Mouse (Mus musculus) MEL (cell line): ENCODE data around the gene Pten. TPM values are rescaled to one million over a fixed set of nuclear protein-coding genes. Genes with fewer than 3 reads are reported as not detected.
A peak's percentile ranks its signal among the peaks of the same experiment; 100 is the strongest.

Experiments
- DNase-seq: peaks from one replicate; pipeline ENCODE4 v3.0.0; 2011; ENCODE audit warnings: low read depth, low spot score
- H3K27ac ChIP-seq: 2 replicates; pipeline ENCODE4 v1.5.1; 2012; ENCODE audit warnings: low read depth, mild to moderate bottlenecking, control low read depth, low read length, moderate library complexity; ENCODE audit not compliant: control insufficient read depth
- H3K27me3 ChIP-seq, 2 experiments: fragments of 150-350 bp in 1 of 2; sonication (generic) in 1 of 2; 2 replicates each; pipeline ENCODE4 v1.6.1; 2012; ENCODE audit warnings: low read length in 2 of 2, mild to moderate bottlenecking in 2 of 2, improper control_type of control experiment in 1 of 2, moderate library complexity in 1 of 2; ENCODE audit not compliant: insufficient read depth in 2 of 2, control insufficient read depth in 1 of 2
- H3K36me3 ChIP-seq, 2 experiments: 2 replicates each; pipeline ENCODE4 v1.6.1; 2012 to 2014; ENCODE audit warnings: low read length in 2 of 2, improper control_type of control experiment in 1 of 2, inconsistent platforms in 1 of 2, mild to moderate bottlenecking in 1 of 2; ENCODE audit not compliant: insufficient read depth in 2 of 2, control insufficient read depth in 1 of 2
- H3K4me1 ChIP-seq, 2 experiments: fragments of 150-350 bp in 1 of 2; sonication (generic) in 1 of 2; 2 replicates each; pipeline ENCODE4 v1.6.1; 2012; ENCODE audit warnings: low read length in 2 of 2, improper control_type of control experiment in 1 of 2, mild to moderate bottlenecking in 1 of 2; ENCODE audit not compliant: insufficient read depth in 2 of 2, control insufficient read depth in 1 of 2
- H3K4me3 ChIP-seq, 2 experiments: fragments of 150-350 bp in 1 of 2; sonication (generic) in 1 of 2; 2 replicates each; pipeline ENCODE4 v1.5.1; 2012; ENCODE audit warnings: low read depth in 2 of 2, low read length in 2 of 2, mild to moderate bottlenecking in 2 of 2, moderate library complexity in 2 of 2, control low read depth in 1 of 2, improper control_type of control experiment in 1 of 2; ENCODE audit not compliant: control insufficient read depth in 1 of 2, insufficient read depth in 1 of 2
- H3K79me2 ChIP-seq: 2 replicates; pipeline ENCODE4 v1.6.1; 2012; ENCODE audit warnings: mild to moderate bottlenecking, low read length, moderate library complexity; ENCODE audit not compliant: control insufficient read depth, poor library complexity, insufficient read depth
- H3K9ac ChIP-seq: 2 replicates; pipeline ENCODE4 v1.6.1; 2012; ENCODE audit warnings: low read depth, mild to moderate bottlenecking, control low read depth, low read length, moderate library complexity; ENCODE audit not compliant: control insufficient read depth, poor library complexity, severe bottlenecking
- H3K9me3 ChIP-seq: fragments of 150-350 bp; sonication (generic); replicated peaks from 2 replicates; pipeline ENCODE4 v1.6.1; 2012; ENCODE audit warnings: mild to moderate bottlenecking, low read length, improper control_type of control experiment, moderate library complexity; ENCODE audit not compliant: insufficient read depth
- BHLHE40 ChIP-seq: IDR thresholded peaks from 2 replicates; pipeline ENCODE4 v1.6.1; 2012; ENCODE audit warnings: low read depth, mild to moderate bottlenecking, inconsistent platforms, low read length, improper control_type of control experiment, borderline replicate concordance
- CTCF ChIP-seq, 3 experiments: IDR thresholded peaks in 2 of 3; conservative IDR thresholded peaks in 1 of 3; 2 replicates each; pipeline ENCODE4 v1.5.1; 2011 to 2012; ENCODE audit warnings: low read length in 3 of 3, low read depth in 2 of 3, mild to moderate bottlenecking in 2 of 3, improper control_type of control experiment in 1 of 3, inconsistent platforms in 1 of 3, mixed read lengths in 1 of 3, moderate library complexity in 1 of 3; ENCODE audit not compliant: control insufficient read depth in 1 of 3, insufficient read depth in 1 of 3, poor library complexity in 1 of 3, severe bottlenecking in 1 of 3
- ELF1 ChIP-seq: IDR thresholded peaks from 2 replicates; pipeline ENCODE4 v1.6.1; 2014; ENCODE audit warnings: low read depth, mild to moderate bottlenecking, inconsistent platforms, low read length, improper control_type of control experiment, moderate library complexity
- EP300 ChIP-seq, 2 experiments: IDR thresholded peaks; 2 replicates each; pipeline ENCODE4 v1.6.1; 2011; ENCODE audit warnings: improper control_type of control experiment in 2 of 2, low read length in 2 of 2, low read depth in 1 of 2, mild to moderate bottlenecking in 1 of 2
- ETS1 ChIP-seq: IDR thresholded peaks from 2 replicates; pipeline ENCODE4 v1.6.1; 2012; ENCODE audit warnings: low read depth, mild to moderate bottlenecking, inconsistent platforms, low read length, improper control_type of control experiment, moderate library complexity
- GABPA ChIP-seq: IDR thresholded peaks from 2 replicates; pipeline ENCODE4 v1.6.1; 2012; ENCODE audit warnings: low read depth, mild to moderate bottlenecking, inconsistent platforms, low read length, improper control_type of control experiment, moderate library complexity
- HCFC1 ChIP-seq: IDR thresholded peaks from 2 replicates; pipeline ENCODE4 v1.6.1; 2012; ENCODE audit warnings: low read depth, mild to moderate bottlenecking, inconsistent platforms, low read length, improper control_type of control experiment, moderate library complexity
- JUND ChIP-seq: IDR thresholded peaks from 2 replicates; pipeline ENCODE4 v1.6.1; 2011; ENCODE audit warnings: low read depth, mild to moderate bottlenecking, improper control_type of control experiment, low read length
- KAT2A ChIP-seq: conservative IDR thresholded peaks from 2 replicates; pipeline ENCODE4 v1.6.1; 2012; ENCODE audit warnings: low read depth, low read length, improper control_type of control experiment, inconsistent platforms
- MAX ChIP-seq: IDR thresholded peaks from 2 replicates; pipeline ENCODE4 v1.6.1; 2011; ENCODE audit warnings: low read length, improper control_type of control experiment
- MAZ ChIP-seq: IDR thresholded peaks from 2 replicates; pipeline ENCODE4 v1.6.1; 2012; ENCODE audit warnings: low read depth, mild to moderate bottlenecking, inconsistent platforms, low read length, improper control_type of control experiment
- MEF2A ChIP-seq: IDR thresholded peaks from 2 replicates; pipeline ENCODE4 v1.6.1; 2014; ENCODE audit warnings: low read depth, mild to moderate bottlenecking, inconsistent platforms, low read length, improper control_type of control experiment; ENCODE audit not compliant: poor library complexity, insufficient replicate concordance, severe bottlenecking; ENCODE audit errors: extremely low read depth
- MXI1 ChIP-seq: IDR thresholded peaks from 2 replicates; pipeline ENCODE4 v1.6.1; 2011; ENCODE audit warnings: mild to moderate bottlenecking, low read depth, low read length, improper control_type of control experiment
- MYC ChIP-seq: IDR thresholded peaks from 2 replicates; pipeline ENCODE4 v1.6.1; 2011; ENCODE audit warnings: low read depth, mild to moderate bottlenecking, low read length, improper control_type of control experiment, moderate library complexity
- NELFE ChIP-seq: IDR thresholded peaks from 2 replicates; pipeline ENCODE4 v1.6.1; 2011; ENCODE audit warnings: low read depth, low read length, improper control_type of control experiment
- NRF1 ChIP-seq: IDR thresholded peaks from 2 replicates; pipeline ENCODE4 v1.6.1; 2014; ENCODE audit warnings: low read depth, mild to moderate bottlenecking, inconsistent platforms, low read length, improper control_type of control experiment, moderate library complexity; ENCODE audit not compliant: poor library complexity, insufficient read depth, severe bottlenecking
- POLR2A ChIP-seq, 2 experiments: IDR thresholded peaks; 2 replicates each; pipeline ENCODE4 v1.6.1; 2011 to 2012; ENCODE audit warnings: low read length in 2 of 2, mild to moderate bottlenecking in 2 of 2, control low read depth in 1 of 2, improper control_type of control experiment in 1 of 2, low read depth in 1 of 2, moderate library complexity in 1 of 2; ENCODE audit not compliant: control insufficient read depth in 1 of 2, insufficient read depth in 1 of 2, poor library complexity in 1 of 2
- POLR2AphosphoS2 ChIP-seq: IDR thresholded peaks from 2 replicates; pipeline ENCODE4 v1.6.1; 2011; ENCODE audit warnings: low read length, improper control_type of control experiment
- POLR2AphosphoS5 ChIP-seq: IDR thresholded peaks from 2 replicates; pipeline ENCODE4 v1.6.1; 2012; ENCODE audit warnings: low read depth, borderline replicate concordance, mild to moderate bottlenecking, inconsistent platforms, low read length, moderate library complexity, mixed read lengths
- RAD21 ChIP-seq: IDR thresholded peaks from 2 replicates; pipeline ENCODE4 v1.6.1; 2011; ENCODE audit warnings: mild to moderate bottlenecking, low read depth, low read length, improper control_type of control experiment
- RCOR1 ChIP-seq: IDR thresholded peaks from 2 replicates; pipeline ENCODE4 v1.6.1; 2012; ENCODE audit warnings: low read depth, mild to moderate bottlenecking, inconsistent platforms, low read length, improper control_type of control experiment
- SIN3A ChIP-seq: IDR thresholded peaks from 2 replicates; pipeline ENCODE4 v1.6.1; 2012; ENCODE audit warnings: low read length, improper control_type of control experiment, inconsistent platforms
- SMC3 ChIP-seq: IDR thresholded peaks from 2 replicates; pipeline ENCODE4 v1.6.1; 2011; ENCODE audit warnings: low read depth, low read length, improper control_type of control experiment
- TAL1 ChIP-seq: IDR thresholded peaks from 2 replicates; pipeline ENCODE4 v1.6.1; 2012; ENCODE audit warnings: mild to moderate bottlenecking, inconsistent platforms, low read length, moderate library complexity, mixed read lengths
- TBP ChIP-seq: IDR thresholded peaks from 2 replicates; pipeline ENCODE4 v1.8.0; 2011; ENCODE audit warnings: low read depth, low read length, improper control_type of control experiment
- TCF12 ChIP-seq: IDR thresholded peaks from 2 replicates; pipeline ENCODE4 v1.6.1; 2014; ENCODE audit warnings: low read depth, mild to moderate bottlenecking, inconsistent platforms, low read length, improper control_type of control experiment, moderate library complexity
- UBTF ChIP-seq: IDR thresholded peaks from 2 replicates; pipeline ENCODE4 v1.6.1; 2012; ENCODE audit warnings: low read depth, mild to moderate bottlenecking, inconsistent platforms, low read length, improper control_type of control experiment, moderate library complexity, borderline replicate concordance; ENCODE audit not compliant: insufficient read depth
- USF1 ChIP-seq: IDR thresholded peaks from 2 replicates; pipeline ENCODE4 v1.6.1; 2014; ENCODE audit warnings: low read depth, mild to moderate bottlenecking, inconsistent platforms, low read length, improper control_type of control experiment, moderate library complexity
- ZMIZ1 ChIP-seq: IDR thresholded peaks from 2 replicates; pipeline ENCODE4 v1.6.1; 2012; ENCODE audit warnings: low read depth, mild to moderate bottlenecking, inconsistent platforms, low read length, improper control_type of control experiment, moderate library complexity
- ZNF384 ChIP-seq: IDR thresholded peaks from 2 replicates; pipeline ENCODE4 v1.6.1; 2012; ENCODE audit warnings: low read depth, mild to moderate bottlenecking, inconsistent platforms, low read length, improper control_type of control experiment
- polyA plus RNA-seq, 2 experiments: library from polyadenylated mRNA; stranded (reverse) in 1 of 2; unstranded in 1 of 2; fragments of >175 nt in 1 of 2; fragments of >200 nt in 1 of 2; gene quantifications; 2 replicates each; pipeline versions ENCODE4 v1.2.1 to v1.2.4; 2012; ENCODE audit warnings: low replicate concordance in 2 of 2, low read depth in 1 of 2; ENCODE audit not compliant: insufficient read length in 2 of 2, insufficient read depth in 1 of 2, missing spikeins in 1 of 2
- total RNA-seq: library from RNA; depleted of rRNA; stranded (reverse); fragments of 300-350 nt; gene quantifications from 2 replicates; pipeline ENCODE4 v1.2.3, GENCODE M21; 2012; rRNA removed

The Pten gene
- total RNA-seq (35.3 and 35.8 TPM in 2 replicates), polyA plus RNA-seq (100 to 1,000 TPM in 1 of 2 experiments, 10 to 100 TPM in 1; 22.7 to 104 TPM)

DNA sequence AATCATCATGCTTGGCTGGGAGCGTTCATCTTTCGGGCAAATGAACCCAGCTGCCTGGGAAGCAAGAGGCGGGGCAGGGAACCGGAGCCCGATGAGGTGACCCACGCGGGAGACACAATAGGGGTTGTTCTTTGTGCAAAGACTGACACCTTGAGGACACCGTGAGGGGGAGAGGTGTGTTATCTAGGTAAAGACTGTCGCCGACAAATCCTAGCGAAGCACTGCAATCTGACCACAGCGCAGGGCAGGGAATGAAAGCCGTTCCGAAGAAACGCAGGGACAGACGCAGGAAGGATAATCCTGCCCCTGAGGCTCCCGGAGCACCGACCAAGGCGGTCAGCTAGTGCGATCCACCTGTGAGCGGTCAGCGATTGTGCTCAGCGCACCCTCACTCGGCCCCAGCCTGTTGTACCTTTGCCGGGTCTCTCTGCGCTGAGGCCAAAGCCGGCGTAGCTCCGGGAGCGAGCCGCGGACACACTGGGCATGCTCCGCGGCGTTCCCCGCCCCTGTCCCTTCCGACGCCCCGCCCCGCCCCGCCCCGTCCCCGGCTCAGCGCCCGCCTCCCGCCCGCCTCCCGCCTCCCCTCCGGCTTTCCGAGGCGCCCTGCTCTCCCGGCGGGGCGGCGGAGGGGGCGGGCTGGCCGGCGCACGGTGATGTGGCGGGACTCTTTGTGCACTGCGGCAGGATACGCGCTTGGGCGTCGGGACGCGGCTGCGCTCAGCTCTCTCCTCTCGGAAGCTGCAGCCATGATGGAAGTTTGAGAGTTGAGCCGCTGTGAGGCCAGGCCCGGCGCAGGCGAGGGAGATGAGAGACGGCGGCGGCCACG is at the start of gene Pten:
Pten (plus strand) TSS at position 598 of the 826 bp plus-strand sequence.
- H3K4me1 ChIP-seq, result peaks cover 0 to 5% of the 10 kb centered on the region in 2 experiments; a peak in 2 of 4 replicates

DNA sequence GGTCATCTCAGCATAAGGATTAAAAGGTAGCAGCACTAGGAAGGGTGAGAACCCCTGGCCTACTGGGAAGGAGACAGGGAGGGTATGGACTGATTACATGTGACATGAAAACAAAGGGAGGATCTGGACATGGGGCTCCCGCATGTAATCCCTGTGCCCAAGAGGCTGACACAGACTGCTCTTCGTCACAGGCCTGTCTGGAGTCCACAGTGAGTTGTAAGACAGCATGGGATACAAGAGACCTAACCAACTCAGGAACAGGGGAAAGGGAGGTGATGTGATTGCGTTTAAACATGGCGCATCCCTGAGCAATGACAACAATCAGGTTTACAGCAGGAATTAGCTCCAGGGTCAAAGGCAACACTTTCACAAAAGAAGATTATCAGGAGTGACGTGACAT is 48.3 kb upstream of the Pten start:
- H3K4me3 ChIP-seq, result no peak overlapping the region
- no peak for TF ChIP-seq MXI1
- TF ChIP-seq POLR2AphosphoS5, result no peak
- no peak for TF ChIP-seq NELFE
- no peak for TF ChIP-seq SMC3
- no peak for TF ChIP-seq POLR2A (IDR thresholded peaks at IDR 0.05; ENCODE audit: control insufficient read depth in 1 of 2, insufficient read depth in 1 of 2, low read depth in 1 of 2, low read length in 2 of 2, poor library complexity in 1 of 2)
- TF ChIP-seq ELF1, result no peak
- TF ChIP-seq TCF12, result no peak
- TF ChIP-seq POLR2AphosphoS2, result no peak
- no peak for TF ChIP-seq GABPA
- TF ChIP-seq NRF1, result no peak
- no peak for TF ChIP-seq MYC
- no peak for TF ChIP-seq MEF2A
- TF ChIP-seq SIN3A, result no peak
- no peak for DNase-seq
- no peak overlapping the region for H3K27ac ChIP-seq
- H3K9ac ChIP-seq, result no peak overlapping the region
- H3K27me3 ChIP-seq, result no peaks in the 10 kb centered on the region
- H3K36me3 ChIP-seq, result peaks cover 19 to 20% of the 10 kb centered on the region in 2 experiments
- H3K4me1 ChIP-seq, result peaks cover 0 to 16% of the 10 kb centered on the region in 2 experiments; a peak in 3 of 4 replicates
- H3K79me2 ChIP-seq, result peaks cover 33% of the 10 kb centered on the region
- H3K9me3 ChIP-seq, result no peaks in the 10 kb centered on the region

More for the DNA sequence above, at the start of gene Pten:
- peak; percentile 95 for DNase-seq
- H3K36me3 ChIP-seq, result peaks cover 3 to 14% of the 10 kb centered on the region in 2 experiments; a peak in 3 of 4 replicates
- peak within 1 kb of the TSS; percentile 96 for H3K9ac ChIP-seq
- no peaks in the 10 kb centered on the region for H3K27me3 ChIP-seq
- H3K79me2 ChIP-seq, result peaks cover 36% of the 10 kb centered on the region
- H3K27ac ChIP-seq, result peak within 1 kb of the TSS; percentile 65
- no peak for TF ChIP-seq RAD21
- peak; percentile 91 for TF ChIP-seq KAT2A
- TF ChIP-seq USF1, result peak; percentile 85
- peak; percentile 79 to 85 for TF ChIP-seq POLR2A (IDR thresholded peaks at IDR 0.05; ENCODE audit: control insufficient read depth in 1 of 2, insufficient read depth in 1 of 2, low read depth in 1 of 2, low read length in 2 of 2, poor library complexity in 1 of 2)
- no peak for TF ChIP-seq RCOR1
- 0 out of 2 replicates have a peak, but pooled peaks have one; percentile 54 for TF ChIP-seq POLR2AphosphoS2
- peak; percentile 85 for TF ChIP-seq SIN3A
- no peak for TF ChIP-seq TAL1
- TF ChIP-seq TBP, result peak; percentile 89
- TF ChIP-seq MXI1, result peak; percentile 74
- peak; percentile 62 for TF ChIP-seq ETS1
- TF ChIP-seq ELF1, result peak; percentile 64
- peak; percentile 86 for TF ChIP-seq NELFE
- peak; percentile 89 for TF ChIP-seq TCF12
- peak; percentile 56 for TF ChIP-seq MAX
- TF ChIP-seq EP300 (IDR thresholded peaks at IDR 0.05; ENCODE audit: low read depth in 1 of 2, low read length in 2 of 2), result peak in 1 of 2 experiments; percentile 30; a peak in 1 of 4 replicates
- TF ChIP-seq ZNF384, result no peak
- TF ChIP-seq UBTF, result peak; percentile 81; the same call in 1 of the 2 replicates
- TF ChIP-seq BHLHE40, result peak; percentile 84
- TF ChIP-seq JUND, result no peak
- peak; percentile 75; the same call in 1 of the 2 replicates for TF ChIP-seq ZMIZ1
- TF ChIP-seq MAZ, result peak; percentile 91; the same call in 1 of the 2 replicates
- TF ChIP-seq MYC, result no peak
- TF ChIP-seq NRF1, result peak; percentile 75
- peak; percentile 80 for TF ChIP-seq HCFC1
- peak; percentile 20; the same call in 1 of the 2 replicates for TF ChIP-seq SMC3
- 0 out of 6 replicates have a peak, but pooled peaks of 1 of the 3 experiments have one; percentile 1 for TF ChIP-seq CTCF (IDR thresholded peaks at IDR 0.05 in 2 of 3, conservative IDR thresholded peaks at IDR 0.05 in 1 of 3; ENCODE audit: control insufficient read depth in 1 of 3, insufficient read depth in 1 of 3, low read depth in 2 of 3, low read length in 3 of 3, poor library complexity in 1 of 3, severe bottlenecking in 1 of 3)
- H3K4me3 ChIP-seq, result peak within 1 kb of the TSS; percentile 94 to 95
- no peaks in the 10 kb centered on the region for H3K9me3 ChIP-seq
